Mouse (Mus musculus): ENCODE results near the gene Gfod1. TPM values are rescaled to one million over a fixed set of nuclear protein-coding genes. Genes with fewer than 3 reads are reported as not detected.

Gene Gfod1
- polyA plus RNA-seq (2012; fragmentation: generic; extraction: Trizol), result 1 to 10 TPM; 1.9 to 2.1 TPM

GRCm38 (mm10) chr13:43304018-43304431, at the start of gene Gfod1:
TSS of gene Gfod1 (minus strand) at chr13:43304172.

GRCm38 (mm10) chr13:43171020-43171710, 132.8 kb downstream of the Gfod1 start, which contains the start of gene Tbc1d7:
TSS of gene Tbc1d7 (minus strand) at chr13:43171501.

Other genes starting within 250 kb of the Gfod1 start
- gene Tbc1d7, start 132.7 kb downstream of the Gfod1 start, polyA plus RNA-seq (2012; fragmentation: generic; extraction: Trizol), result 10 to 100 TPM; 29.3 to 42.9 TPM
- 10 to 100 TPM in 1 of 2 experiments, 1 to 10 TPM in 1; 3.3 to 13.1 TPM for gene Sirt5, start 61.3 kb upstream of the Gfod1 start, polyA plus RNA-seq (2012; fragmentation: generic; extraction: Trizol)
- gene Nol7, start 94.2 kb upstream of the Gfod1 start, polyA plus RNA-seq (2012; fragmentation: generic; extraction: Trizol), result 10 to 100 TPM; 11.7 to 78.8 TPM
- 10 to 100 TPM in 1 of 2 experiments, 1 to 10 TPM in 1; 1.5 to 13.8 TPM for gene Ranbp9, start 177.1 kb upstream of the Gfod1 start, polyA plus RNA-seq (2012; fragmentation: generic; extraction: Trizol)